Mouse (Mus musculus): Measurements from ENCODE around the gene Josd1.

DNA sequence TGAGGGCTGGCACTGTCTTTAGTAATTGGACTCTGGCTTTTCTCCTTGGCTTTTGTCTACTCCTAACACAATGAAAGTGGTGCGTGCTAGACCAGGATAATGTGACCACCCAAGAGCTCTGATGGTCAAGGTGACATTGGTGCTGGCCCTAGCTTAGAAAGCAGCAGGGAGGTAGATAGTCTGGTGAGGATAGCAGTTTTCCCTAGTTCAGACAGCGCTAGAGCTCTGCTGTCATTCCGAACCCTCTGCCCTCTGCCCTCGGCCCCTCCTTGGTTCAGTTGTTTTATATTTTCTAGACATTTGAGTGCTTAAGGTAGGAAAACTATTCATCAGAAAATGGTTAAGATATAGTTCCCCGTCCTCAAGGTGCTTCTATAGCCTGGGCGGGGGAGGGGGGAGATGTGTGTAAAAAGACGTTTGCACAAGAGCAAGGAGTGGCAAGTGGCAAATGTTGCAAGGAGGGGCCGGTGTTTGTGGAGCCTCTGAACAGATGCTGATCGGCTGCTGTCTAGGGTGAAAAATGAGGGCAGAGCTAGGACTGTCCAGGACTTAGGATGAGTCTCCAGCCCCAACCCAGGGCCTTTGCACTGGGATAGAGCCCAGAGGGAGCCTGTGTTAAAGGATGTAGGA is 10.0 kb upstream of the Josd1 start:
- TF ChIP-seq CTCF (IDR thresholded peaks at IDR 0.05; ENCODE audit: low read depth, low read length) (no peak), POLR2A (IDR thresholded peaks at IDR 0.05; ENCODE audit: extremely low read depth, insufficient read depth, low read length) (no peak)
